Mouse (Mus musculus) urinary bladder, adult 2 months (tissue): ENCODE results near the gene Scd3. TPM values are rescaled to one million over a fixed set of nuclear protein-coding genes. Genes with fewer than 3 reads are reported as not detected.

ENCODE experiments used
- polyA plus RNA-seq: library from polyadenylated mRNA; depleted of rRNA; stranded (reverse); fragments of >200 nt; gene quantifications from 2 replicates; pipeline ENCODE4 v1.2.3, GENCODE M21; 2012; rRNA removed

Scd3 gene
- polyA plus RNA-seq, 1 experiment, result 0.01 TPM

Other genes starting within 250 kb of the Scd3 start
- 0.18 and 0.21 TPM in 2 replicates for gene Cpn1, start 216.7 kb upstream of the Scd3 start, polyA plus RNA-seq
- 2.2 and 2.5 TPM in 2 replicates for gene Cyp2c23, start 174.1 kb upstream of the Scd3 start, polyA plus RNA-seq
- 21.8 and 29.5 TPM in 2 replicates for gene Erlin1, start 133.5 kb upstream of the Scd3 start, polyA plus RNA-seq
- gene Chuk, start 95.8 kb upstream of the Scd3 start, polyA plus RNA-seq, result 53.4 and 70.8 TPM in 2 replicates
- 15.0 and 17.0 TPM in 2 replicates for gene Cwf19l1, start 67.4 kb upstream of the Scd3 start, polyA plus RNA-seq
- 54.2 and 61.4 TPM in 2 replicates for gene Bloc1s2, start 56.8 kb upstream of the Scd3 start, polyA plus RNA-seq
- 0.01 TPM in 1 of 2 replicates, not detected in the other for gene Pkd2l1, start 10.8 kb upstream of the Scd3 start, polyA plus RNA-seq
- gene Scd2, start 90.4 kb downstream of the Scd3 start, polyA plus RNA-seq, result 121 and 151 TPM in 2 replicates
- 0.87 and 1.0 TPM in 2 replicates for gene Scd4, start 129.8 kb downstream of the Scd3 start, polyA plus RNA-seq
- gene Scd1, start 204.6 kb downstream of the Scd3 start, polyA plus RNA-seq, result 190 and 197 TPM in 2 replicates